In the genomic region with DNA sequence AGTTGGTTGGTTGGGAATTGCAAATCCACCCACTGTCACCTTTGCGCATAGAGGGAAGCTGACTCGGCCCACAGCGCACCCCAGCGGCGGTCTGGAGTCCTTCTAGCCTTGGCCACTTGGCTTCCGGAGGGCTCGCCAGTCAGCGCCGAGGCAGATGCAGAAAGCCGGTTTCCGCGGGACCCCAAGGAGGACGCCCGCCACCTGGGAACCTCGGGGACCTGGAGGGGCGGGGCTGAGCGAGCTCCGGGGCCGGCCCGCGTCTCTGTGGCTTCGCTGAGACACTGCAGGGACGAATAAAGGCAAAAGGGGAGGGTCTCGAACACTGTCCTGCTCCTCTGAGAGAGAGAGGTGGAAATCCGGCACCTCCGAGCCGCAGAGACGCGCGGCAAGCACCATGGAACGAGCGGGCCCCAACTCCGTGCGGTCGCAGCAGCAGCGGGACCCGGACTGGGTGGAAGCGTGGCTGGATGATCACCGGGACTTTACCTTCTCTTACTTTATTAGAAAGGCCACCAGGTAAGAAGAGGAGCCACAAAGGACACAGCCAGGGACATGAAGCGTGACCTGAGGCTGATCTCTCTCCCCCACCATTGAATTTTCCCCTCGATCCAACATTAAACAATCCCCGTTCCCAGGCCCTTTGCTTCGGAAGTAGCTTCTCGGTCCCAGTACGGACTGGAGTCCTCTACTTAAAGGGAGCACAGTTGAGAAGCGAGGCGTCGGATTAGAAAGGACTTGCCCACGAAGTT, we compare ENCODE assay signal across 8 mouse cellular contexts. TPM values are rescaled to one million over a fixed set of nuclear protein-coding genes. Genes with fewer than 3 reads are reported as not detected.
DNase-seq lines count a peak whose midpoint lies in the region; ATAC-seq and TF ChIP-seq lines count a peak whose summit lies in the region.

A gene (plus strand): TSS at position 96 of the 749 bp plus-strand sequence.

- under 1% methylated on average over 49 of the region's 49 CpGs for WGBS in hindbrain, embryonic 14.5 days

- H3K36me3 ChIP-seq in hindbrain, embryonic 14.5 days (replicated peaks; ENCODE audit: control insufficient read depth, insufficient read depth), result no peaks in the 10 kb centered on the region

- no peaks in the 10 kb centered on the region for H3K27me3 ChIP-seq in hindbrain, embryonic 14.5 days (ENCODE audit: control insufficient read depth, insufficient read depth, low read length)

- intact Hi-C loops in left cerebral cortex, adult 2 months (cut with DNase I), result no loop called here

- peak within 1 kb of the TSS; percentile 72 for H3K9ac ChIP-seq in hindbrain, embryonic 14.5 days

- peak; percentile 64 for TF ChIP-seq CTCF in left cerebral cortex, adult 2 months (IDR thresholded peaks at IDR 0.05)

- ATAC-seq in hindbrain, embryonic 14.5 days (ENCODE audit: low FRiP score), result peak; percentile 61

- DNase-seq in T-cell, adult 2 months (ENCODE audit: low spot score), result peak; percentile 48
- peak; percentile 80 to 90 for DNase-seq in cerebellum, postnatal 14 days
- DNase-seq in gastrocnemius, adult 18-20 months (ENCODE audit: low spot score), result peak; percentile 65
- DNase-seq in hindbrain, embryonic 14.5 days (ENCODE audit: low spot score), result peak; percentile 78
- DNase-seq in left cerebral cortex, adult 2 months (ENCODE audit: extremely low spot score in 1 of 2, low spot score in 2 of 2), result peak; percentile 35 to 53
- DNase-seq in lung, postnatal 4 days, result peak; percentile 91 to 92
- DNase-seq in retina, postnatal 1 day, result peak; percentile 88
- DNase-seq in thymus, postnatal 36 days, result peak; percentile 85

- peak within 1 kb of the TSS; percentile 87 for H3K4me2 ChIP-seq in hindbrain, embryonic 14.5 days (replicated peaks)

- H3K9me3 ChIP-seq in hindbrain, embryonic 14.5 days (ENCODE audit: control insufficient read depth, low read length), result no peaks in the 10 kb centered on the region

- peak within 1 kb of the TSS; percentile 58 for H3K27ac ChIP-seq in hindbrain, embryonic 14.5 days
- peak within 1 kb of the TSS; percentile 72 for H3K27ac ChIP-seq in left cerebral cortex, adult 2 months

- H3K4me1 ChIP-seq in hindbrain, embryonic 14.5 days (replicated peaks; ENCODE audit: control insufficient read depth, insufficient read depth, low read length), result no peaks in the 10 kb centered on the region; the same call in 1 of the 2 replicates

- H3K4me3 ChIP-seq in hindbrain, embryonic 14.5 days (replicated peaks; ENCODE audit: low read length), result peak within 1 kb of the TSS; percentile 69
- H3K4me3 ChIP-seq in left cerebral cortex, adult 2 months, result peak within 1 kb of the TSS; percentile 71

RNA-seq across cellular contexts. Expression of the gene that starts here (rescaled TPM):
- 1 to 10 TPM; 1.5 to 2.1 TPM for total RNA-seq in gastrocnemius, adult 18-20 months (2021)
- 2.6 and 3.0 TPM in 2 replicates for polyA plus RNA-seq in hindbrain, embryonic 14.5 days (2014; fragmentation: Nextera tagmentation; extraction: Ambion mirVana)
- total RNA-seq in left cerebral cortex, adult 2 months (2021), result 10 to 100 TPM; 15.6 to 21.1 TPM

Comparison
In these comparisons a context has a peak if more than half of its experiments do, and no peak if none do; other contexts are left out.
1. Peak in every context shown above with its lines: DNase-seq, ATAC-seq, H3K4me3 ChIP-seq and H3K27ac ChIP-seq.
2. RNA of the gene that starts here (total RNA-seq): 15.6 to 21.1 TPM in left cerebral cortex, adult 2 months; 1.5 to 2.1 TPM in gastrocnemius, adult 18-20 months; every median in the first group is over 4 times any median in the second.